Mouse (Mus musculus): Measurements from ENCODE around the gene D030056L22Rik. TPM values are rescaled to one million over a fixed set of nuclear protein-coding genes. Genes with fewer than 3 reads are reported as not detected.

D030056L22Rik gene
- total RNA-seq (2014; rRNA removed) (49.0 and 57.9 TPM in 2 replicates), polyA plus RNA-seq (2015; fragmentation: Nextera tagmentation; extraction: Ambion mirVana) (40.2 and 40.8 TPM in 2 replicates)

- Histone ChIP-seq H3K27ac (peak within 1 kb of the TSS; percentile 87), H3K4me2 (ENCODE audit: low read depth, low read length) (peak within 1 kb of the TSS; percentile 80), H3K4me1 (ENCODE audit: insufficient read depth, low read length) (peaks cover 7% of the 10 kb centered on the region; the same call in 1 of the 2 replicates), H3K4me3 (ENCODE audit: low read length) (peak within 1 kb of the TSS; percentile 81), H3K36me3 (ENCODE audit: insufficient read depth, low read length) (no peaks in the 10 kb centered on the region), H3K9ac (replicated peaks; ENCODE audit: low read length) (peak within 1 kb of the TSS; percentile 66), H3K9me3 (ENCODE audit: low read length) (no peaks in the 10 kb centered on the region), H3K27me3 (ENCODE audit: insufficient read depth, low read length) (no peaks in the 10 kb centered on the region)
- WGBS = 0% methylated on average over 44 of the region's 49 CpGs
- ATAC-seq (peak; percentile 99), DNase-seq (ENCODE audit: low spot score) (peak; percentile 99)
- peak; percentile 80 for TF ChIP-seq CTCF (IDR thresholded peaks at IDR 0.05; ENCODE audit: low read depth)
Observed at GRCm38 (mm10) chr19:18712866-18713300, at the start of gene D030056L22Rik. Gene D030056L22Rik, plus strand, starts transcription at chr19:18713193.

DNA sequence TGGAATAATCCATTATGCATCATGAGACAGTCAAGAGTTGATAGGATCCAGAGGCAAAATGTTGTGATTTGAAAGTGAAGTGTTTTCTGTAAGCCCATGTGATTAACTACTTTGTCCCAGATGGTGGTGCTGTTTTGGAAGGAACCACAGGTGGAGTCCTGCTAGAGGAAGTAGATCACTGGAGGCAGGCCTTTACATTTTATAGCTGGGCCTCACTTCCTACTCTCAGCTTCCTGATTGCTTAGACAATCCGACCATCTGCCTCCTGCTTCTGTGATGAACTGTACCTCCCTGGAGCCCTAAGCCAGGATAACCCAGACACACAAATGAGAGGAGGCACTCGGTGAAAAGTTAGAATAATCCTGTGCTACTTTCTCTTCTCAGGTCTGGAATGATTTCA, 49.1 kb upstream of the D030056L22Rik start:
- DNase-seq (ENCODE audit: low spot score) (no peak), ATAC-seq (no peak)
- no peak for TF ChIP-seq CTCF (IDR thresholded peaks at IDR 0.05; ENCODE audit: low read depth)
- Histone ChIP-seq H3K36me3 (ENCODE audit: insufficient read depth, low read length) (no peaks in the 10 kb centered on the region), H3K9me3 (ENCODE audit: low read length) (no peaks in the 10 kb centered on the region), H3K4me1 (ENCODE audit: insufficient read depth, low read length) (no peaks in the 10 kb centered on the region), H3K4me3 (ENCODE audit: low read length) (no peak overlapping the region), H3K4me2 (ENCODE audit: low read depth, low read length) (no peak overlapping the region), H3K9ac (replicated peaks; ENCODE audit: low read length) (no peak overlapping the region), H3K27ac (no peak overlapping the region), H3K27me3 (ENCODE audit: insufficient read depth, low read length) (no peaks in the 10 kb centered on the region)
- whole genome bisulfite sequencing = 72% methylated on average over 2 of the region's 2 CpGs

- Histone ChIP-seq H3K4me3 (ENCODE audit: low read length) (no peak overlapping the region), H3K9me3 (ENCODE audit: low read length) (no peaks in the 10 kb centered on the region), H3K4me2 (ENCODE audit: low read depth, low read length) (no peak overlapping the region), H3K9ac (replicated peaks; ENCODE audit: low read length) (no peak overlapping the region), H3K27me3 (ENCODE audit: insufficient read depth, low read length) (no peaks in the 10 kb centered on the region), H3K4me1 (ENCODE audit: insufficient read depth, low read length) (peaks cover 2% of the 10 kb centered on the region), H3K36me3 (ENCODE audit: insufficient read depth, low read length) (no peaks in the 10 kb centered on the region), H3K27ac (no peak overlapping the region; the same call in 1 of the 2 replicates)
- no peak for TF ChIP-seq CTCF (IDR thresholded peaks at IDR 0.05; ENCODE audit: low read depth)
- DNase-seq (ENCODE audit: low spot score) = peak; percentile 68
- ATAC-seq = no peak
- 62% methylated on average over 7 of the region's 7 CpGs for WGBS
Observed at GRCm38 (mm10) chr19:18666966-18667365, 46.0 kb upstream of the D030056L22Rik start.

DNA sequence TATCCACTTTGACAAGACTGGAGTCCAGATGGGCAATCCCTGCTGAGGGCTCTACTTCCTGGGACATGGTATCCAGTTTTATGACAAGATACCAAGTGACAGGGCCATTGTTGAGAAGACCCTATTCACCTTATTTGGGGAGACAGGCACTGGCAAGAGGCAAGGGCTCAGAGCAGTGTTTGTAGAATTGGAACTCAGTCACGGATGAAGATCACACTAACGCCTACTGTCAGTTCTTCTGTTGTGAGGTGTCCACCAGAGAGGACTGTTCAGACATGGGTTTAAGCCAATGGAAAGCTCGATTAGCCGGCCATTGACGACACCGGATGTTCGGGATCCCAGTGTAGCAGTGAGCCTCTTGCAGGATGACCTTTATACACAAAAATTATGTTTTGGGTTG, 43.4 kb upstream of the D030056L22Rik start:
- 83% methylated on average over 7 of the region's 7 CpGs for WGBS
- Histone ChIP-seq H3K36me3 (ENCODE audit: insufficient read depth, low read length) (no peaks in the 10 kb centered on the region), H3K9me3 (ENCODE audit: low read length) (no peaks in the 10 kb centered on the region), H3K27me3 (ENCODE audit: insufficient read depth, low read length) (no peaks in the 10 kb centered on the region), H3K4me3 (ENCODE audit: low read length) (no peak overlapping the region), H3K4me1 (ENCODE audit: insufficient read depth, low read length) (peaks cover 17% of the 10 kb centered on the region), H3K27ac (peak overlapping the region; percentile 4; the same call in 1 of the 2 replicates), H3K9ac (replicated peaks; ENCODE audit: low read length) (no peak overlapping the region), H3K4me2 (ENCODE audit: low read depth, low read length) (no peak overlapping the region)
- DNase-seq (ENCODE audit: low spot score) (peak; percentile 57), ATAC-seq (no peak)
- TF ChIP-seq CTCF (IDR thresholded peaks at IDR 0.05; ENCODE audit: low read depth) = no peak

- Histone ChIP-seq H3K4me2 (ENCODE audit: low read depth, low read length) (peak within 1 kb of the TSS; percentile 69), H3K9ac (replicated peaks; ENCODE audit: low read length) (peak within 1 kb of the TSS; percentile 70), H3K27ac (peak within 1 kb of the TSS; percentile 87), H3K4me3 (ENCODE audit: low read length) (peak within 1 kb of the TSS; percentile 79), H3K9me3 (ENCODE audit: low read length) (no peaks in the 10 kb centered on the region), H3K27me3 (ENCODE audit: insufficient read depth, low read length) (no peaks in the 10 kb centered on the region), H3K36me3 (ENCODE audit: insufficient read depth, low read length) (no peaks in the 10 kb centered on the region), H3K4me1 (ENCODE audit: insufficient read depth, low read length) (peaks cover 17% of the 10 kb centered on the region)
- WGBS = under 1% methylated on average over 48 of the region's 58 CpGs
- ATAC-seq = peak; percentile 98
- DNase-seq (ENCODE audit: low spot score) = peak; percentile 99
- TF ChIP-seq CTCF (IDR thresholded peaks at IDR 0.05; ENCODE audit: low read depth) = no peak
Observed at GRCm38 (mm10) chr19:18670608-18671007, 42.4 kb upstream of the D030056L22Rik start, which contains the start of gene Carnmt1. Gene Carnmt1, plus strand, starts transcription at chr19:18670764.

- DNase-seq (ENCODE audit: low spot score) (peak; percentile 58), ATAC-seq (peak; percentile 71; the same call in 1 of the 2 replicates)
- Histone ChIP-seq H3K27me3 (ENCODE audit: insufficient read depth, low read length) (no peaks in the 10 kb centered on the region), H3K4me3 (ENCODE audit: low read length) (peak overlapping the region; percentile 79), H3K4me2 (ENCODE audit: low read depth, low read length) (peak overlapping the region; percentile 69), H3K36me3 (ENCODE audit: insufficient read depth, low read length) (no peaks in the 10 kb centered on the region), H3K9ac (replicated peaks; ENCODE audit: low read length) (peak overlapping the region; percentile 70), H3K9me3 (ENCODE audit: low read length) (no peaks in the 10 kb centered on the region), H3K4me1 (ENCODE audit: insufficient read depth, low read length) (peaks cover 17% of the 10 kb centered on the region), H3K27ac (peak overlapping the region; percentile 87)
- 2% methylated on average over 60 of the region's 64 CpGs for WGBS
- no peak for TF ChIP-seq CTCF (IDR thresholded peaks at IDR 0.05; ENCODE audit: low read depth)
Observed at GRCm38 (mm10) chr19:18671056-18671741, 41.8 kb upstream of the D030056L22Rik start.

DNA sequence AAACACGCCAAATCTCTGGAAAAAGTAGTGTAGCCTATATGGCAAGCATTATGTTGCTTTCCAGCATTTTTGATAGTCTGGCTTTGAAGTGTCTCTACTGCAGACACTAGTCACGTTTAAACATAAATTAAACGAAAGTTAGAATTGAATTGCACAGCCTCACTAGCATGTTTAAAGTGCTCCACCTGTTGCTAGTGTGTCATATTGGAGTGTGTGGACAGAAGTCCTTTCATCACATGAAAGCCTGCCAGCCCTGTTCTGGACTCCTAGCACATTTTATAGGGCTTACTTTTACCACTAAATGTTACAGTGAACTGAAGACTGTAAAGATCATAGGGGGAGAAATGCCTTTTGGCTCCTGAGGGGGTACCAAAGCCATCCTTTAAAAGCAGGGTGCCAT, 40.5 kb upstream of the D030056L22Rik start:
- 50% methylated on average over 3 of the region's 3 CpGs for WGBS
- H3K9me3 ChIP-seq (ENCODE audit: low read length) = no peaks in the 10 kb centered on the region
- H3K4me2 ChIP-seq (ENCODE audit: low read depth, low read length) = peak overlapping the region; percentile 69
- H3K36me3 ChIP-seq (ENCODE audit: insufficient read depth, low read length) = no peaks in the 10 kb centered on the region
- no peak for TF ChIP-seq CTCF (IDR thresholded peaks at IDR 0.05; ENCODE audit: low read depth)
- peak overlapping the region; percentile 79 for H3K4me3 ChIP-seq (ENCODE audit: low read length)
- no peak overlapping the region for H3K27ac ChIP-seq
- H3K9ac ChIP-seq (replicated peaks; ENCODE audit: low read length) = no peak overlapping the region
- H3K27me3 ChIP-seq (ENCODE audit: insufficient read depth, low read length) = no peaks in the 10 kb centered on the region
- H3K4me1 ChIP-seq (ENCODE audit: insufficient read depth, low read length) = peaks cover 17% of the 10 kb centered on the region
- ATAC-seq = no peak
- no peak for DNase-seq (ENCODE audit: low spot score)
